Mouse (Mus musculus) hindbrain, embryonic 12.5 days (tissue): ENCODE data around the gene Fbxl22. TPM values are rescaled to one million over a fixed set of nuclear protein-coding genes. Genes with fewer than 3 reads are reported as not detected.
A peak's percentile ranks its signal among the peaks of the same experiment; 100 is the strongest.

Source experiments
- ATAC-seq: fragments of 200-750 bp; cut with Nextera tagmentation; 2 replicates; pipeline ENCODE4 v1.8.0; 2017; ENCODE audit warnings: moderate TSS enrichment; ENCODE audit not compliant: low FRiP score
- H3K27ac ChIP-seq: fragments of 300-500 bp; sonication (generic); 2 replicates; pipeline ENCODE4 v1.5.1; 2016; ENCODE audit warnings: mild to moderate bottlenecking
- H3K27me3 ChIP-seq: fragments of 300-500 bp; sonication (generic); 2 replicates; pipeline ENCODE4 v1.6.1; 2016; ENCODE audit warnings: mild to moderate bottlenecking
- H3K36me3 ChIP-seq: fragments of 300-500 bp; sonication (generic); 2 replicates; pipeline ENCODE4 v1.6.1; 2016; ENCODE audit warnings: mild to moderate bottlenecking
- H3K4me1 ChIP-seq: fragments of 300-500 bp; sonication (generic); 2 replicates; pipeline ENCODE4 v1.6.1; 2016
- H3K4me2 ChIP-seq: fragments of 300-500 bp; sonication (generic); replicated peaks from 2 replicates; pipeline ENCODE4 v1.6.1; 2016; ENCODE audit warnings: mild to moderate bottlenecking
- H3K4me3 ChIP-seq: fragments of 300-500 bp; sonication (generic); 2 replicates; pipeline ENCODE4 v1.5.1; 2016; ENCODE audit warnings: mild to moderate bottlenecking
- H3K9ac ChIP-seq: fragments of 300-500 bp; sonication (generic); 2 replicates; pipeline ENCODE4 v1.6.1; 2016; ENCODE audit warnings: mild to moderate bottlenecking, moderate library complexity
- H3K9me3 ChIP-seq: fragments of 300-500 bp; sonication (generic); replicated peaks from 2 replicates; pipeline ENCODE4 v1.6.1; 2016; ENCODE audit warnings: mild to moderate bottlenecking
- WGBS: fragments of 180-500 bp; shearing (Covaris S2); methylation state at CpG from one replicate; pipeline ENCODE4 v1.1.7; 2016; 5-methylcytosine and 5-hydroxymethylcytosine counted together
- polyA plus RNA-seq: library from polyadenylated mRNA; unstranded; fragments of >200 nt; fragmentation: Nextera tagmentation; extraction: Ambion mirVana; gene quantifications from 2 replicates; pipeline ENCODE4 v1.2.1, GENCODE M21; 2016

The Fbxl22 gene
- polyA plus RNA-seq, 1 experiment from 2014 or later = 1.9 TPM

DNA sequence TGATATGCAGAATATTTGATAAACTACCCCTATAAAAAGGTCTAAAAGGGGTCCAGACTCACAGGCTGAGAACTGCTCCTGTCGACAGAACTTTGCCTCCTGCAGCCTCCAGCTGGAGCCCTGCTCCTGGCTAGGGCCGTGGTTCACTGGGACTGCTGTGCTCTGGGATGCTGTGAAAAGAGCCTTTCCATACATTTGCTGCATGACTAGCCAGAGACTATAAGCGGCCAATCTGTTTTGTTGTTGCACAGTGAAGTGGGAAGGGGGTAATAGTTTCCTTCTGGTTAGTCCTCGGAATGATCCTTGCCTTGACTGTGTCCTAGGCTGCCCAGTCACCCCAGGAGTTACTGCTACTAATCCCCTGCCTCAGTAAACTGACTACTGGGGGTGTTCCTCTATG lies 8.4 kb downstream of the Fbxl22 start:
- 26% methylated on average over 4 of the region's 4 CpGs for WGBS
- H3K27me3 ChIP-seq = no peaks in the 10 kb centered on the region
- H3K4me2 ChIP-seq = no peak overlapping the region
- ATAC-seq = peak; percentile 78
- peaks cover 57% of the 10 kb centered on the region for H3K36me3 ChIP-seq
- no peaks in the 10 kb centered on the region for H3K9me3 ChIP-seq
- H3K4me1 ChIP-seq = peaks cover 30% of the 10 kb centered on the region
- peak overlapping the region; percentile 79 for H3K27ac ChIP-seq
- H3K9ac ChIP-seq = no peak overlapping the region
- no peak overlapping the region for H3K4me3 ChIP-seq

DNA sequence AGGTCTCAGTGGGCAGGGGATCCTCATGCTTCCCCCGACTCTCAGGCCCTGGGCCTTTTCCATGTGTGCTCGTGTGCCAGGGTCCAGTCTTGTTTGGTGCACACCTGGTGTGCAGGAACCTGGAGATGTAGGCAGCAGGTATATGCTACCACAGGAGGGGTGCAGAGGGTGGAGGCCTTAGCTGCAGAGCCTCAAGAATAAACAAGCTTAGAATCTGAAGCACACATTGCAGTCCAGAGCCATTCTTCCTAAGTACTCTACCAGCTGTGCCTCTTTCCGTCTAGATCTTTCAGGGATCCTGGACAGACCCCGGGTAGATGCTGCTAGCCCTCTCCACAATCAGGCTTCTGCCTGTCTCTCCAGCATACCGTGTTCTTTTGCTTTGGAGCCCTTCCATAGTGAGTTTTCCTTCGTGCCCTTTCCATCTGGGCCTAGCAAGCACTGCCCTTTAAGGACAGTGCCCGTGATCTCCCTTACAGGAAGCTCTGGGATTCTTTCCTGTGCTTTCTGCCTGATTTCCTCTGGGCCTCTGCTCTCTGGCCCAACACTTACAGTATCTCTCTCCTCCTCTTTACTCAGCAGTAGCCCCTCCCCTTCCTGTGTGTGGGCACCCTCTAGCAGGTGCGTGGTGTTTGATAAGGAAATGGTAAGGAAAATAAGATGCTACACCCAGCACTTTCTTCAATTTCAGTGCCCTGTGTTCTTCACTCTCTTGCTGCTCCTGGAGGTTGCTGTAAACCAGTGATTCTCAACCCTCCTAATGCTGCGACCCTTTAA lies 9.1 kb downstream of the Fbxl22 start:
- H3K9ac ChIP-seq = peak overlapping the region; percentile 10; the same call in 1 of the 2 replicates
- peaks cover 24% of the 10 kb centered on the region for H3K4me1 ChIP-seq
- no peak overlapping the region for H3K4me2 ChIP-seq
- no peaks in the 10 kb centered on the region for H3K9me3 ChIP-seq
- 0 out of 2 replicates have a peak, but pooled peaks have one; percentile 20 for ATAC-seq
- H3K36me3 ChIP-seq = peaks cover 64% of the 10 kb centered on the region
- no peak overlapping the region for H3K4me3 ChIP-seq
- H3K27me3 ChIP-seq = no peaks in the 10 kb centered on the region
- 61% methylated on average over 9 of the region's 9 CpGs for WGBS
- peak overlapping the region; percentile 79 for H3K27ac ChIP-seq

DNA sequence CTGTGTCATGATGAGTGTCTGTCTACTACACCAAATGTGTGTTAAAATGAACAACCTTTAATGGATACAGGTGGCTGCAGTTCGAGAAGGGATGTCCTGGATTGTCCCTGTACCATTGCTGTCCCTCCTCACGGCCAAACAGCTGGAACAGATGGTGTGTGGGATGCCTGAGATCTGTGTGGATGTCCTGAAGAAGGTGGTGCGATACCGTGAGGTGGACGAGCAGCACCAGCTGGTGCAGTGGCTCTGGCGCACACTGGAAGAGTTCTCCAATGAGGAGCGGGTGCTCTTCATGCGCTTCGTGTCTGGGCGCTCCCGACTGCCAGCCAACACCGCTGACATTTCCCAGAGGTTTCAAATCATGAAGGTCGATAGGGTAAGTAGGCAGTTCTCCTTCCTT lies 9.9 kb downstream of the Fbxl22 start:
- H3K9me3 ChIP-seq = no peaks in the 10 kb centered on the region
- peaks cover 68% of the 10 kb centered on the region for H3K36me3 ChIP-seq
- no peak overlapping the region for H3K4me3 ChIP-seq
- H3K4me1 ChIP-seq = peaks cover 20% of the 10 kb centered on the region
- no peaks in the 10 kb centered on the region for H3K27me3 ChIP-seq
- WGBS = 90% methylated on average over 13 of the region's 13 CpGs
- no peak overlapping the region for H3K27ac ChIP-seq
- no peak overlapping the region for H3K9ac ChIP-seq
- H3K4me2 ChIP-seq = no peak overlapping the region
- ATAC-seq = no peak

DNA sequence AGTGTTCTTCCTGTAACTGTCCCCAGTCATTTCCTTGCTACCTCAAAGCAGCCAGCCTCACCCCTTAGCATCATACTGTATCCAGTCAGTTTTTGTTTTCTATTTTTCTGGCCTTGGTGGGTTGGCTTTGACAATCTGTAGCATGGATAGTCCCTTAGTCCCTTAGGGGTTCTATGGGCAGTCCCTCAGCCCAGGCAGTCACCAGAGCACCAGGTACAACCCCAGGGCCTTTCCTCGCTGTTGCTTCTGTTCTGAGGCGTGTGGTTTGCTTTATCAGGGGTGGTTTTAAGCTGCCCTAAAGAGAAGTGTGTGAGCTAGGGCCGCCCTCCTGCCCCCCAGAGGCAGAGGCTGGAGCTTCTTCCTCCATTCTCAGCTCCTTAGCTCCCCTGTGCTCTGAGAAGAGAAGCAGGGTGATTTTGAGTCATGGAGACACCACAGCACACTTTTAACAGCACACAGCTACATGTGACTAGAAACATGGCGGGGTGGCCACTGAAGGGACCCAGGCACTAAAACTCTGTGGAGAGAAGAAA lies 10.4 kb downstream of the Fbxl22 start:
- Histone ChIP-seq H3K4me3 (no peak overlapping the region), H3K4me1 (peaks cover 20% of the 10 kb centered on the region), H3K4me2 (no peak overlapping the region), H3K9me3 (no peaks in the 10 kb centered on the region), H3K27me3 (no peaks in the 10 kb centered on the region), H3K9ac (no peak overlapping the region), H3K27ac (no peak overlapping the region), H3K36me3 (peaks cover 64% of the 10 kb centered on the region)
- ATAC-seq = no peak
- WGBS = 82% methylated on average over 4 of the region's 4 CpGs

DNA sequence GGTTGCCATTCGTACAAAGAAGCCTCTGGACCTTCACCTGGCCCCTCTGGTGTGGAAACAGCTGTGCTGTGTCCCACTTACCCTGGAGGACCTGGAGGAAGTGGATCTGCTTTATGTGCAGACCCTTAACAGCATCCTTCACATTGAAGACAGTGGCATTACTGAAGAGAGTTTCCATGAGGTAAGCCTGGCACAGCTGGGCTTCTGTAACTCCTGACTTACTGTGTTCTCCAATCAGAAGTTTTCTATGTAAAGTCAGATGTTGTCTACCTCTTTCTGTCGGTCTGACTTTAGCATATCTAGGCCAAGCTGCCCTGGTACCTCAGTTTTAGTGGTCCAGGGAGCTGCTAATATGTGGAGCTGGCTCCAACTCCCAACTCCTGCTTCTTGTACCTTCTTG lies 13.1 kb downstream of the Fbxl22 start:
- Histone ChIP-seq H3K9ac (no peak overlapping the region), H3K27me3 (no peaks in the 10 kb centered on the region), H3K27ac (no peak overlapping the region), H3K4me2 (no peak overlapping the region), H3K36me3 (peaks cover 69% of the 10 kb centered on the region), H3K4me3 (no peak overlapping the region), H3K9me3 (no peaks in the 10 kb centered on the region), H3K4me1 (peaks cover 17% of the 10 kb centered on the region)
- 91% methylated on average over 2 of the region's 2 CpGs for WGBS
- no peak for ATAC-seq

DNA sequence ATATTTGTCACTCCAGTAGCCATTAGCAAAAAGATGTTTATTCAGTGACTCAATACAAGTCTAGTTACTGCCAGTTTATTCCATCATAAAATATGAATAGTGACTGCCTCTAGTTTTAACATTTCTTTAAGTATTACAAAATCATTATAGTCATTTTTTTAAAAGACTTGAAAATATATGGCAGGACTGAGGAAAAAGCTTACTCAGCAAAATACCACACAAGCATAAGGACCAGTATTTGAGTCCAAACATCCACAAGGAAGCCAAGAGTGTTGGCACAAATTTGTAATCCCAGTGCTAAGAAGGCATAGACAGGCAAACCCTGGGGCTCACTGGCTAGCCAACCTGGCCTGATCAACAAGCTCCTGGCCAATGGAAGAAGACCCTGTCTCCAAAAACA lies 20.4 kb downstream of the Fbxl22 start:
- ATAC-seq = no peak
- Histone ChIP-seq H3K9me3 (no peaks in the 10 kb centered on the region), H3K36me3 (peaks cover 83% of the 10 kb centered on the region), H3K27ac (no peak overlapping the region), H3K27me3 (no peaks in the 10 kb centered on the region), H3K9ac (no peak overlapping the region), H3K4me3 (no peak overlapping the region), H3K4me2 (no peak overlapping the region), H3K4me1 (no peaks in the 10 kb centered on the region)

DNA sequence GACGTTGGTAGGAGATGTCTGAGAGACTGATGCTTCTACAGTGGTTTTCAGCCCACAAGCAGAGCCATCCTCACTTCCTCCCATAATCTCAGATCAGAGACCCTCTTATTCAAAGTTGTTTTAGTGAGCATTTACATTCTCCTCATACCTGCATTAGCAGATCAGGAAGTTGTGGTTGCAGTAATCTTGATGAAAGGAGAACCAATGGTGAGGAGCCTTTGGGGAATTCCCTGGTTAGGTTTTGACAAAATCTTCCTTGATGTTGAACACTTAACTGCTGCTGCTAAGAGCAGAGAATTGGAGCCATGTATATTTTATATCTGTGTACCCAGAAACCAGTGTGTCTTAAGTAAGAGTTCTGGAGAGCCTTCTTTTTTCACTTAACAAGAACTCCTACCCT lies 22.0 kb downstream of the Fbxl22 start:
- no peak overlapping the region for H3K4me3 ChIP-seq

DNA sequence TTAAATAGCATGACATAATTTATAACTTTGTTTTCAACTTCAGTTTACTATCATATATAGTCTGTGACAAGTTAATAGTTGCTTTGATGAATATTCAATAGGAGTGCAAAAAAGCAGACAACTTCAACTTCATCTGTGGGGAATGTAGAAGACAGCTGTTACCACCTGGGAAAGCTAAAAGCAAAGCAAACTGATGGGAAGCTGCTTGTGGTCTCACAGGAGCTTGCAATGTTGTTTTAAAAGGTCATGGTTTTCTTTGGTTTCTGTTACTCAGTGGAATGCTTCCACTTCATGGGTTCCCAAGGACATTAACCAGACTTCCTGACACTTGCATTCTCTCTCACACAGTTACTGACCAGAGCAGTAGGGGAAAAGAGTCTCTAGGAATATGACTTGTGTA lies 25.6 kb downstream of the Fbxl22 start:
- Histone ChIP-seq H3K36me3 (peaks cover 87% of the 10 kb centered on the region), H3K9me3 (no peaks in the 10 kb centered on the region), H3K4me2 (no peak overlapping the region), H3K4me1 (no peaks in the 10 kb centered on the region), H3K4me3 (no peak overlapping the region), H3K9ac (no peak overlapping the region), H3K27ac (no peak overlapping the region), H3K27me3 (no peaks in the 10 kb centered on the region)
- no peak for ATAC-seq

More for the DNA sequence above, 22.0 kb downstream of the Fbxl22 start:
- Histone ChIP-seq H3K27ac (no peak overlapping the region), H3K4me2 (no peak overlapping the region), H3K9ac (no peak overlapping the region), H3K27me3 (no peaks in the 10 kb centered on the region), H3K9me3 (no peaks in the 10 kb centered on the region), H3K4me1 (no peaks in the 10 kb centered on the region), H3K36me3 (peaks cover 83% of the 10 kb centered on the region)
- WGBS = 95% methylated on average over 1 of the region's 1 CpGs
- ATAC-seq = no peak

DNA sequence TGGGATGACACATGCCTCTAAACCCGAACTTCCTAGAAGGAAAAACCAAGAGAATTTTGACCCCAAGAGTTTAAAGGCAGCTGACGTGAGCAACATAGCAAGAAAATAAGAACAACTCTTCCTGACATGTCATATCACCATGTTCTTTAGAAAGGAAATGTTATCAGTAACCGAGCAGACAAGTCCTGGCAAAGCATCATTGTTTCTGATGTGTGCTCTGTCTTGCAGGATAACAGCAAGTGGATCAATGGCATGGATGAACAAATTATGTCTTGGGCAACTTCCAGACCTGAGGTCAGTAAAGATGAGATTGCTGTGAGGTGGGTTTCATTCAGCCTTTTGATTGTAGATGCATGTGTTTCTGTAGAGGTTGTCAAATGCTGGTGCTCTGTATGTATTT lies 31.0 kb downstream of the Fbxl22 start:
- H3K27ac ChIP-seq = no peak overlapping the region
- H3K4me1 ChIP-seq = no peaks in the 10 kb centered on the region
- H3K4me3 ChIP-seq = no peak overlapping the region
- no peak overlapping the region for H3K9ac ChIP-seq
- no peaks in the 10 kb centered on the region for H3K27me3 ChIP-seq
- no peak overlapping the region for H3K4me2 ChIP-seq
- peaks cover 66% of the 10 kb centered on the region for H3K36me3 ChIP-seq
- WGBS = 88% methylated on average over 3 of the region's 3 CpGs
- no peak for ATAC-seq
- H3K9me3 ChIP-seq = no peaks in the 10 kb centered on the region

DNA sequence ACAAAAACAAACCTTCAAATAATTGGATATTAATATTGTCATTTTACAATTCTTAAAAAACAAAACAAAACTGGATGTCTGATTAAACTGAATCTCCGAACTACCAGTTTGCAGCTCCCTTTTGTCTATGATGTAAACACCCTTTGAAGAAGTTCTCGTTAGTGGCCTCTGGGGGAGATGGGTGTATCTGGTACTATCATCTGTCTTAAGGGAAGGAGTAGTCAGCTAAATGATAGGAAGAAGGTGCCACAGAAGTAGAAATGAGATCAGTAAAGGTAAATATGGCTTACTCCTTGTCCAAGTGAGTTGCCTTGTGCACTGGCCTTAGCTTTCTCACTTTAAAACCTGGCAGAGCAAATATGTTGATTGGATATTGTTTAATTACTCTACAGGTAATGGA lies 36.6 kb downstream of the Fbxl22 start:
- Histone ChIP-seq H3K4me3 (no peak overlapping the region), H3K27ac (no peak overlapping the region), H3K4me2 (no peak overlapping the region), H3K4me1 (no peaks in the 10 kb centered on the region), H3K9ac (no peak overlapping the region), H3K36me3 (peaks cover 50% of the 10 kb centered on the region), H3K9me3 (no peaks in the 10 kb centered on the region), H3K27me3 (no peaks in the 10 kb centered on the region)
- ATAC-seq = no peak
- WGBS = 83% methylated on average over 2 of the region's 2 CpGs

DNA sequence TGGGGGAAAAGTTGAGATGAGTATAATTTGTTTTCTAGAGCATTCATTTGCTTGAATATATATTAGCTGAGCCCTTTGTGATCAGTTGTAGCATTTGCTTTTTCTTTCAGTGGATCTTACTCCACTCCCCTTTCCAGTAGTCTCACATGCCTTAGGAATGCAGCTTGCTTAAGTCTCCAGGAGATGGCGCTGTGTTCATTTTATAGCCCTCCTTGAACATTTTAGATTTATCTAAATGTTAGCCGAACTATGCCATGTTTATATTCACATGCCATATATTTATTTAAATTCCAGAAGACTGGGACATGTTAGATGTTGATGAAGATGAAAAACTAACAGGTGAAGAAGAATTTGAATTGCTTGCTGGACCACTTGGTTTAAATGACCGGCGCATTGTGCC lies 49.3 kb downstream of the Fbxl22 start:
- no peaks in the 10 kb centered on the region for H3K9me3 ChIP-seq
- no peaks in the 10 kb centered on the region for H3K27me3 ChIP-seq
- H3K9ac ChIP-seq = no peak overlapping the region
- peaks cover 44% of the 10 kb centered on the region for H3K36me3 ChIP-seq
- 55% methylated on average over 4 of the region's 4 CpGs for WGBS
- ATAC-seq = no peak
- no peaks in the 10 kb centered on the region for H3K4me1 ChIP-seq
- H3K4me2 ChIP-seq = no peak overlapping the region
- no peak overlapping the region for H3K27ac ChIP-seq
- H3K4me3 ChIP-seq = no peak overlapping the region
